Mouse (Mus musculus) liver, embryonic 13.5 days (tissue): Measurements from ENCODE around the gene Gm21812. TPM values are rescaled to one million over a fixed set of nuclear protein-coding genes. Genes with fewer than 3 reads are reported as not detected.
"Not testable (repeated sequence)": the region's sequence is repeated elsewhere in the genome, so short reads cannot be mapped to it uniquely, and the experiment has no call there.

Source experiments
- ATAC-seq: fragments of 200-750 bp; cut with Nextera tagmentation; 2 replicates; pipeline ENCODE4 v1.8.0; 2017; ENCODE audit warnings: low read depth, mild to moderate bottlenecking, moderate number of reproducible peaks, moderate library complexity
- DNase-seq: peaks from one replicate; pipeline ENCODE4 v3.0.0; 2022
- H3K27ac ChIP-seq: fragments of 300-500 bp; sonication (generic); 2 replicates; pipeline ENCODE4 v1.5.1; 2015; ENCODE audit warnings: moderate library complexity, mild to moderate bottlenecking, inconsistent platforms
- H3K27me3 ChIP-seq: fragments of 300-500 bp; sonication (generic); 2 replicates; pipeline ENCODE4 v1.6.1; 2015; ENCODE audit warnings: mild to moderate bottlenecking, inconsistent platforms
- H3K36me3 ChIP-seq: fragments of 300-500 bp; sonication (generic); 2 replicates; pipeline ENCODE4 v1.6.1; 2015; ENCODE audit warnings: mild to moderate bottlenecking, inconsistent platforms
- H3K4me1 ChIP-seq: fragments of 300-500 bp; sonication (generic); replicated peaks from 2 replicates; pipeline ENCODE4 v1.6.1; 2015; ENCODE audit warnings: inconsistent platforms
- H3K4me2 ChIP-seq: fragments of 300-500 bp; sonication (generic); 2 replicates; pipeline ENCODE4 v1.6.1; 2015; ENCODE audit warnings: inconsistent platforms, mild to moderate bottlenecking, moderate library complexity
- H3K4me3 ChIP-seq: fragments of 300-500 bp; sonication (generic); replicated peaks from 2 replicates; pipeline ENCODE4 v1.5.1; 2015; ENCODE audit warnings: mild to moderate bottlenecking, inconsistent platforms
- H3K9ac ChIP-seq: fragments of 300-500 bp; sonication (generic); 2 replicates; pipeline ENCODE4 v1.6.1; 2015; ENCODE audit warnings: mild to moderate bottlenecking, inconsistent platforms
- H3K9me3 ChIP-seq: fragments of 300-500 bp; sonication (generic); replicated peaks from 2 replicates; pipeline ENCODE4 v1.6.1; 2016; ENCODE audit warnings: inconsistent platforms
- WGBS: fragments of 180-500 bp; shearing (Covaris S2); methylation state at CpG from one replicate; pipeline ENCODE4 v1.1.7; 2015; ENCODE audit not compliant: insufficient replicate concordance; 5-methylcytosine and 5-hydroxymethylcytosine counted together
- polyA plus RNA-seq: library from polyadenylated mRNA; unstranded; fragments of >200 nt; fragmentation: Nextera tagmentation; extraction: Ambion mirVana; gene quantifications from 2 replicates; pipeline ENCODE4 v1.2.1, GENCODE M21; 2015

Gene Gm21812
- not detected in 2 replicates for polyA plus RNA-seq

DNA sequence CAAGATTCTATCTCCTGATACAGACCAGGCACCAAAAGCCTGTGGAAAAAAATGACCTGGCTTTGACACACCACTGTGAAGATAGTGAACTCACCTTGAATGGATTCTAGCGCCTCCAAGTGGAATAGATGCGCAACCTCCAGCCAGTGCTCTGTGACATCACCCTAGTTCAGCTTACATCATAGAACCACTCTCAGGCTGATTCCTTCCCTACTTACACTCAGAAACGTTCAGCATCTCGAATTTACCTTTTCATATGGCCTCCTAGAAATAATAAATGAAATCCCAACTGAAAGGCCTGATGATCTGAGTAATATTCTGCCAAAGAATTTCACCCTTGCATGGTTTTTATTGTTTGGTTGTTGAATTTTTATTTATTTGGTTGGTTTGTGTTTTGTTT lies at the start of gene Gm21812:
TSS of gene Gm21812 (minus strand) at position 101 of the 400 bp plus-strand sequence.
- H3K36me3 ChIP-seq, H3K4me2 ChIP-seq, DNase-seq, H3K27ac ChIP-seq, H3K9ac ChIP-seq, H3K4me3 ChIP-seq, H3K9me3 ChIP-seq, H3K27me3 ChIP-seq, H3K4me1 ChIP-seq, ATAC-seq: not testable (repeated sequence)
- WGBS: no CpG with 5 or more reads among the region's 4 CpGs

Other genes starting within 250 kb of the Gm21812 start
- gene Gm21292, start 213.3 kb downstream of the Gm21812 start, polyA plus RNA-seq: not detected in 2 replicates
- not detected in 2 replicates for gene Gm21721, start 145.0 kb downstream of the Gm21812 start, polyA plus RNA-seq
- gene Gm21874, start 69.0 kb upstream of the Gm21812 start, polyA plus RNA-seq: not detected in 2 replicates